Mouse (Mus musculus) urinary bladder, postnatal 14 days (tissue): ENCODE data around the gene Ldhal6b.
"Not testable (repeated sequence)": the region's sequence is repeated elsewhere in the genome, so short reads cannot be mapped to it uniquely, and the experiment has no call there.

Experiments
- DNase-seq: peaks from one replicate; pipeline ENCODE4 v3.0.0; 2021; ENCODE audit warnings: low spot score

Gene Ldhal6b

GRCm38 (mm10) chr17:5418545-5418944 lies at the start of gene Ldhal6b:
Gene Ldhal6b (minus strand): TSS chr17:5418767.
- no peak for DNase-seq

DNA sequence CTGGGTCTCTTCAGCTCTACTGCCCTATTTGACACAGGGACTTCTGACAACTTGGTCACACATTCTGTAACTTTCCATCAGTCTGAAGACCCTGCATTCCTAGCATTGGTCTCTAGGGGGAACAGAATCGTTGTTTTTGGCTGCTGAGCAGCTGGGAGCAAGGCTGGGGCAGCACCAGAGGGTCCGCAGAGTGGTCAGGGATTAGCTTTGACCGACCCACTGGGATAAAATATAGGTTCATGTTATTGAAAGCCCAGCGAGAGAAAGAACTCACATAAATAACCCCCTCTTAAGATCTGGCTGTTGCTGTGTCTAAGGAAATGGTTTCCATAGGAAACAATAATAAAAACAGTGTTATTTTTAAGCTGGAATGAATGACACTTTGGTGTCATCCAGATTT lies 48.6 kb upstream of the Ldhal6b start:
- no peak for DNase-seq

DNA sequence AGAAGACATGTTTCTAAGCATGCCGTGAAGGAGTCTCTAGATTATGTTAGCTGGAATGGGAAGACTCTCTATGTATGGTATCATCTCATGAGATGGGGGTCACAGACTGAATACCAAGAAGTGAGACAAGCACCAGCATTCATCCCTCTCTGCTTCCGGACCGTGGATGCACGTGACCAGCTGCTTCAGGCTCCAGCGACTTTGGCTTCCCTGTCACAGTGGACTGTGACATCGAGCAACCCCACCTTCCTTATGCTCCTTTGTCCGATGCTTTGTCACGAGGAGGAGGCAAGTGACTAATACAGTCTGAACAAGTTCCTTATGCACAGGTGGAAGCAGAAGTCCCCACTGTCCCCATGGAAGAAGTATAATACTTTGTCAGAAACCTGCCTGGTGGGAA lies 48.2 kb upstream of the Ldhal6b start:
- DNase-seq = no peak

GRCm38 (mm10) chr17:5463912-5464311 lies 45.3 kb upstream of the Ldhal6b start:
- no peak for DNase-seq

DNA sequence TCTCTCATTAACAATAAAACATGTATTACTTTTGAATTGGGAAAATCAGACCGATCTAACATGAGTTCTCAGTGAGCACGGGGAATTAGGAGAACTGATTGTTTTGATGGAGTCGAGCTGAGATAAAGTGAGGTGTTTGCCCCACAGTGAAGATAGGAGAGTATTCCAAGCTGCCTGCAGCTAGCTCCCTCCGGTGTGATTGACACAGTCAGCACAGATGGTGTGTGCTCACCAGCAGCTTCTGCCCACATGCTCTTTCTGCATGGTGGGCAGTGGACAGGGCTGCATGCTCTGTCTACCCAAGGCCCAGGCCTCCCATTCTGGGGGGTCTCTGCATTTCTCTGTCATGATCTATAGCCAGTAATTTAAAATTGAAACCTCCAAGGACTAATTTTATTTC lies 35.1 kb upstream of the Ldhal6b start:
- DNase-seq = no peak

DNA sequence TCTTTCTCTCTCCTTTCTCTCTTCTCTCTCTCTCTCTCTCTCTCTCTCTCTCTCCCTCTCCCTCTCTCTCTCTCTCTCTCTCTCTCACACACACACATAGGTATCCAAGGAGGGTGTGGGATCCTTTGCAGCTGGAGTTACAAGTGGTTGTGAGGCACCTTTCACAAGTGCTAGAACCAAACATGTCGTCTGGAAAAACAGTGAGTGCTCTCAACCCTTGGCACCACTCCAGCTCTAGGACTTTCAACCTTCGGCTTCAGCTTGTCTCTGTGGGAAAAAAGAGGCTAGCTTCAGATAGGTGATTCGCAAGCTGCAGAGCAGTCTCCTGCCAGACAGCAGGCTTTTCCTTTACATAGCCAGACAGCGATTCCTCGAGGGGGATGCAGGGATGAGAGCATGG lies 25.2 kb upstream of the Ldhal6b start:
- no peak for DNase-seq

- no peak for DNase-seq
Observed at GRCm38 (mm10) chr17:5443260-5443659, 24.7 kb upstream of the Ldhal6b start.

DNA sequence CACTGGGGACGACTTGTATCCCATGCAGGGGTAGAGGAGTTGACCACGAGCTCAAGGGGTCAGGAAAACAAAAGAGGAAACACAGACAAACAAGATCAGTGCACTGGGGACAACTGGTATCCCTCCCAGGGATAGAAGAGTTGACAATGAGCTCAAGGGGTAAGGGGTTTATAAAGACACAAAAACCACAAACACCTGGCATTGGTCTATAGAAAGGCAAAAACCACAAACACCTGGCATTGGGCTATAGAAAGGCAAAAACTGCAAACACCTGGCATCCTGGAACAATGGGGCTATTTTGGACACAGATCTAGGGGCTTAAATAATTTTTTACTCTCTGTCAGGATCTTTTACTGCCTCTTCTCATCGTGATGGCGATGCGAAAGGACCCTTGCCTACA lies 23.8 kb upstream of the Ldhal6b start:
- DNase-seq = not testable (repeated sequence)

DNA sequence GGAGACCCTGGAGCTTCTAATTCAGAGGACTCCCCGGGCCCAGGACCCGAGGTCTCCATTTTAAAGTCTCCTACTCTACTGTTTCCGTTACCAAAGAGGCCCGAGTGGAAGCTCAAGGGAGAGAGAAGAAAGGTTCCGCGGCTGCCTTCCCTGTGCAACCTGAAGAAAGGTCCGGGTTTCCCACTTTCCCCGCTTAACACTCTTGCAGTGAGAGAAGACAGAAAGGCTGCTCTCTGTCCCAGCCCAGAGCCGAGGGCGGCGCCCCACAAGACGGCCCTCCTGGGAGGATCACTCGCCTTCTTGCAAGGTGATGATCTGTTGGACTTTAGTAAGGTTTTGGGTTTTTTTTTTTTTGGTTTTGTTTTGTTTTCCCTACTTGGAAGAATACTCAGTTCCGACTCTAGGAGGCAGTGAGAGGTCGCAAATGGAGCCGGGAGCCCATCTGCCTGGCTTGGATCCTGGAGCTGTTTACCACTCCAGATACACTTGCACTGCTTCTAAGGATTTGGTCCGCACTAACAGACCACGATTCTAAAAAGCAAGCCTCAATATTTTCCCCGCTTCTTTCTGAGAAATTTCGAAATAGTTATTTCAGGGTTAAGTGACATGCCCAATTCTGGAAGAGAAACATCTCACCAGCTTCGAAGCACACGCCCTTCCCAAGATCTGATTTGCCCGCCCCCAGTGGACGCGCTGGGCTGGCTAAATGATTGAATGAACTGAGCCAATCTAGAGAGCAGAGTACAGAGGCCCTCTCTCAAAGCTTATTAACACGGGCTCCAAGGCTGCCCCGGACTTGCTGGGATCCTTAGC lies 21.8 kb upstream of the Ldhal6b start, which contains the start of gene Tmem242:
Gene Tmem242, minus strand, starts transcription at position 101 of the 813 bp plus-strand sequence.
- DNase-seq = peak; percentile 90

DNA sequence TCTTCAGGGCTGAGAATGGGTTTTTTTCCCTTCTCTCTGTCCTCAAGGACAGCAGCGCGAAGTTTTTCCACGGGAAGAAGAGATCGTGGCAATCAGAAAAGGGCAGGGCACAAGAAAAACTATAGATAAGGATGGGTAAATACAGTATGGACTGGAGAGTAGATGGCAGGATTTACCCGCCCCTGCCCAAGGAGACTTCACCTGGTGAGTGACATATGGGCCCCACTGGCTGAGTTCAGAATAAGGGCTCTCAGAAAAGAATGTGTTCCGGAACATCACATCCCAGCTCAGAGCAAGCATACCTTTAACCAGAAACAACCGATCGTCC lies 21.2 kb upstream of the Ldhal6b start:
- no peak for DNase-seq

- no peak for DNase-seq
Observed at GRCm38 (mm10) chr17:5429772-5430133, 11.2 kb upstream of the Ldhal6b start.

DNA sequence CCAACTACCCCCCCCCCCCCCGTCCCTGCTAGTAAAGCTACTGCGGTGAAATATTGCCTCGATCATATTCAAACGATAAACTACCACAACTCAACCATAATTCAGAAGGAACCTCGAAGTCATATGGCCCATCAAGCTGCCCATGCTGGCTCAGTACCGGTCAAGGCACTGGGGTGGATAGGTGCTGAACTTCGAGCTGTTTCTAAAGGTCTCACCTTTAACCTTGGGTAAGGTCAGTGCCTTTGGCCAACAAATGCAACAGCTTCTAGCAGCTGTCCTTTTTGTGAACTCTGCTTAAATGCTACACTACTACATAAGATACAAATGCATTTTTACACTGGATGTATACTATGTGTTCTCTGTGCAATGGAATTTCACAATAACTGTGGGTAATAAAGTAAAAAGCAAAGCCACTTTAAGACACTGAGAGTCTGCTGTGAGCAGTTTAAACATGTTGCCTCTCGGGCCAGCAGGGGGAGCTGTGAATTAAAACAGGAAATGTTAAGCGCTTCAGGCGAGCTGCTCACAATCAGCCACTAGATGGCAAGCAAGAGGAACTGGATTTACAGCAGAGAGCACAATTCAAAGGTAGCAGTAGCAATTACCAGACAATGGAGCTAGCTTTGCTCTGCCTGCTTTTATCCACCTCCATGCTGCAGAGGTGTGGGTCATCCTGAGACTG lies 10.7 kb upstream of the Ldhal6b start:
- DNase-seq = peak; percentile 94

GRCm38 (mm10) chr17:5425204-5425603 lies 6.6 kb upstream of the Ldhal6b start:
- no peak for DNase-seq

GRCm38 (mm10) chr17:5424156-5424555 lies 5.6 kb upstream of the Ldhal6b start:
- no peak for DNase-seq

DNA sequence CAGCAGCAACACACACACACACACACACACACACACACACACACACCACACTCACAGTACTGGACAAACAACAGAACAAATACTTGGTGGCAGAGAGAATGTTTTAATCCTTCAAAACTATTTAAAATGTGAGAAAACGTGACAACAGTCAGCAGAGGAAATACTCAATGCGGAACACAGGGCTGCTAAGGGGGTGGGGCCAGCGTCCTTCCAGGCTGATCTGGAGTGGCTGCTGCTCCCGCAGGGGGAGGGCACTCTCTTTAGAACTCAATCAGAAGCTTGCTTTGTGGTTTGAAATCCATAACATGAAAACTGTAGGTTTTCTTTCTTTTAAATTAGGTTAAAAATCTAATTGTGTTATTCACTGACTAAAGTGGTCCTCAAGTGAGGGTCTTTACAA lies 3.3 kb upstream of the Ldhal6b start:
- no peak for DNase-seq

DNA sequence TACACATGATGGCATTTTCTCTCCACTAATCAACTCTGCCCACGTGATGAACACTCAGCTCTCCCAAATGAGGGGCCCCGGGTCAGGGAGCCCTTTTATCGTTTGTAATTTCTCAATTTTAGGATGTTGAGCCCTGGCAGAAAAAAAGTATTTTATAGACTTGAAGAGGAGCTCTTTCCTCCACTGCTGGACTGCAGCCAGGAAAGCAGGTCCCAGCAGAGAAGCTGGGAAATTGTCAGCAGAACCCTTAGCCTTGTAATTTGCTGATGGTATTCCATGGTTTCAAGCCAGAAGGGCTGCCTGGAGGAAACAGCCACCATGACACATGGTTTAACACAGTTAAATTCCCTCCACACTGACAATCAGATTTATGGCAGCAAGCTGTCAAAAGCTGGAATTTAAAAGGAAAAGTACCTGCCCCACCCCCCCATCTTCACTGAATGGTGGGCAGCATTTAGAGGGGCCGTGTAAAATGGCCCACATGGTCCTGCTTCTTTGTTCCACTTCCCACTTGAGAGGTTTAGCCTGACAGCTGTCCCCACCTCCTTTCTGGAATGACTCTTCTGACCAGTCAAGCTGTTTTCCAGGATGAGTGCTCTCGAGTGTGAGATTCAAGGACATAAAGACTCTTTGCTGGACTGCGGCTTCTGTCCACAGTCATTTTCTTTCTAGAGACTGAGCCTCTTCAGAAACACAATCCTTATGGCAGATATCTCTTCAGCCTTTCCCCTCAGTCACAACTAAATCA lies 1.4 kb upstream of the Ldhal6b start:
- no peak for DNase-seq

DNA sequence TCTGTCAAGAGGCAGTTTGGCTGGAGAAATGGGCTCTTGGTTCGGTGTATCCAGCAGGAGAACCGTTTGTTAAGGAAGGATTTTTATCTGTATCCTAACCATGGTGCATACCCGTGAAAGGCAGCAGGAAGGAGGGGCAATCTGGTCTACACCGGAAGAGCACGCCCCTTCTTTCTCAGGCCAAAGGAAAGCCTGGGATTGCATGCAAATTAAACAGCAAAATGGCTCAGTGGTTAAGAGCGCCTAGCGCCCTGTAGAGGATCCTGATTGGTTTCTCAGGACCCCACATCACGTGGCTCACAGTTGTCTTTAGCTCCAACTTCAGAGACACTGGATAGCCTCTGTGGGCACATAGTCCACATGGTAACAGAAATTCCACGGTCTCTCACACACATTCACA lies 489 bp upstream of the Ldhal6b start:
- no peak for DNase-seq

- DNase-seq = no peak
Observed at GRCm38 (mm10) chr17:5416518-5416917, 2.0 kb downstream of the Ldhal6b start.

- DNase-seq = no peak
Observed at GRCm38 (mm10) chr17:5414041-5414440, 4.5 kb downstream of the Ldhal6b start.

DNA sequence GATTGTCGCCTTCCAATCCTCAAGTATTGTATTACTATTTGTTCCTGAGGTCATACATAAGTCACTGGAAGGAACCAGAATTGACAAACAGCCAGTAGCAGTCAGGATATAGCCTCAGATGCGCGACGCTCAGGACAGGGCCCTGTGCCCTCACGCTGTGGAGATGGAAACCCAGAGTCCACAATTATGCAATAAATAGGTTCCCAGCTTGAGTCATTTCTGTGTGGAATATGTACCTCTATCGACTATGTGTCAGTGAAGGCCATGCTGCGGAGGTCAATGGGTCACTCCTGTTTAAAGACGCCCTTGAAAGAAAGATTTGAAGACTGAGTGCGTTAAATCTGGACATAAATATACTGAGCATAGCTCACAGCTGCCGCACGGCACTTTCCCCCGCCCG lies 5.2 kb downstream of the Ldhal6b start:
- no peak for DNase-seq

DNA sequence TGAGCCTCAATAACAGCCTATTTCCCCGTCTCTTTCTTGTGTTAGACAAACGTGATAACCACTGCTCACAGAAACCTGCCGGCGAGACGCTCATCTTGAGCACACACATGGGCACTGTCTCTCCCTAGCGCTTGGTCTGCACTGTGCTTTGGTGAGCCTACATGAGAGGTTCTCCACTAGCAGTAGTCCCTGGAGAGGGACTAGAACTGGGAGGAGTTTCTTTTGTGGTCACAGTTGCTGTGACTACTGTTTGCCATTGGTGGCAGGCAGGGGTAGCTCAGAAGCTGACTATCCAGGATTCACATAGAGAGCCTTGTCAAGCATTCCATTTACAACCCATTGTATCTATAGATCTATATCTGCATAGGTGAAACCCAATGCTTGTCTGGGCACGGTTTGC lies 5.8 kb downstream of the Ldhal6b start:
- DNase-seq = no peak

GRCm38 (mm10) chr17:5412301-5412700 lies 6.3 kb downstream of the Ldhal6b start:
- DNase-seq = no peak

GRCm38 (mm10) chr17:5411205-5411604 lies 7.4 kb downstream of the Ldhal6b start:
- DNase-seq = no peak
